9 mouse cellular contexts compared by ENCODE assay signal in the genomic region with DNA sequence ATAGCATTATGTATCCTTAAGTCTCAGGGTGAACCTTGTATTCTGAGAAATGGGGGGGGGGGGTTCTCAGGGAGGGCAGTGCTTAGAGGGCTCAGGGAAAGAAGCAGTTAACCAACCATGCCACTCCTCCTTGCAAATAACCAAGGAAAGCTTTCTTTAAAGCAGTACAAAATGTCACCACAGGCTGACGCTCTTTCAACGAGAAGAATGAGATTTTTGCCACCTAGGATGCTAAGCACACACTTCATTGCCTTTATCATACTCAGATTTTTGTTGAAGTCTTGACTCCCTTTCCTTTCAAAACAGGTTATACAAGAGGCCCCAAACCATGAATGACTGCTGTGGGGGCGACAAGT. TPM values are rescaled to one million over a fixed set of nuclear protein-coding genes. Genes with fewer than 3 reads are reported as not detected.
DNase-seq lines count a peak whose midpoint lies in the region; ATAC-seq and TF ChIP-seq lines count a peak whose summit lies in the region.
"Had no signal": no experiment of that assay in that cellular context is flagged by ENCODE, and none has a peak within 500 bp of the region (broad histone marks: within the 10 kb centered on the region; RNA-seq: fewer than 3 reads in every experiment).

No protein-coding gene starts in this region.

- 6% methylated on average over 3 of the region's 3 CpGs for WGBS in heart, embryonic 16.5 days

- peak overlapping the region; percentile 87 for H3K4me3 ChIP-seq in heart, embryonic 16.5 days (ENCODE audit: low read length)
- H3K4me3 ChIP-seq in cortical plate, adult 2 months (ENCODE audit: insufficient read depth, low read length) = peak overlapping the region; percentile 62
- peak overlapping the region; percentile 77 for H3K4me3 ChIP-seq in myocyte

- ATAC-seq in heart, embryonic 16.5 days (replicated peaks; ENCODE audit: extremely low read depth, insufficient read depth, low FRiP score) = no peak
- no peak for ATAC-seq in monocyte, adult 5-6 weeks (replicated peaks; ENCODE audit: insufficient number of reproducible peaks, low FRiP score, low TSS enrichment, poor library complexity, severe bottlenecking)
- ATAC-seq: Patski had no signal

- no peaks in the 10 kb centered on the region for H3K36me3 ChIP-seq in heart, embryonic 16.5 days (ENCODE audit: control insufficient read depth, insufficient read depth)
- H3K36me3 ChIP-seq in myocyte (ENCODE audit: control insufficient read depth, insufficient read depth) = no peaks in the 10 kb centered on the region

- intact Hi-C loops in heart, postnatal 10 days (cut with DNase I) = loop anchor here (5.0 kb wide), 2 partner anchors 682 to 817 kb away; no protein-coding TSS in a partner anchor

- no peaks in the 10 kb centered on the region for H3K9me3 ChIP-seq in heart, embryonic 16.5 days (replicated peaks; ENCODE audit: control insufficient read depth, low read length)

- no peak overlapping the region for H3ac ChIP-seq in myocyte (ENCODE audit: control insufficient read depth, insufficient read length)

- peak overlapping the region; percentile 78 for H3K9ac ChIP-seq in heart, embryonic 16.5 days (ENCODE audit: low read length)

- peak overlapping the region; percentile 97 for H3K4me2 ChIP-seq in heart, embryonic 16.5 days (ENCODE audit: low read depth, low read length)
- peak overlapping the region; percentile 91 for H3K4me2 ChIP-seq in myocyte (ENCODE audit: low read depth)

- DNase-seq in heart, postnatal 10 days = no peak
- DNase-seq in induced T-regulatory cell, adult 2 months (ENCODE audit: low read depth) = peak; percentile 58
- no peak for DNase-seq in adrenal gland, postnatal 14 days
- DNase-seq in cerebellum, adult 18-20 months = no peak

- H3K27ac ChIP-seq in heart, embryonic 16.5 days (ENCODE audit: low read length) = peak overlapping the region; percentile 10
- peak overlapping the region; percentile 60 for H3K27ac ChIP-seq in cortical plate, adult 2 months (ENCODE audit: insufficient read depth, low read length)

- peaks cover 7% of the 10 kb centered on the region; the same call in 1 of the 2 replicates for H3K4me1 ChIP-seq in heart, embryonic 16.5 days (ENCODE audit: control insufficient read depth, insufficient read depth, low read length)
- no peaks in the 10 kb centered on the region for H3K4me1 ChIP-seq in cortical plate, adult 2 months (ENCODE audit: control insufficient read depth, insufficient read depth, low read length)

- H3K79me2 ChIP-seq in myocyte (ENCODE audit: control insufficient read depth, insufficient read depth) = peaks cover 40% of the 10 kb centered on the region

- no peaks in the 10 kb centered on the region for H3K27me3 ChIP-seq in heart, embryonic 16.5 days (ENCODE audit: control insufficient read depth, insufficient read depth, low read length)
- H3K27me3 ChIP-seq in myocyte (ENCODE audit: control insufficient read depth, insufficient read depth, insufficient read length) = no peaks in the 10 kb centered on the region

- no peak for TF ChIP-seq POLR2A in cortical plate, adult 2 months (IDR thresholded peaks at IDR 0.05; ENCODE audit: extremely low read depth, insufficient read depth, low read length)
- TF ChIP-seq POLR2A in myocyte (IDR thresholded peaks at IDR 0.05; ENCODE audit: insufficient read length, low read depth) = no peak

- TF ChIP-seq CTCF in cortical plate, adult 2 months (IDR thresholded peaks at IDR 0.05; ENCODE audit: extremely low read depth, insufficient read depth, low read length) = peak; percentile 23; the same call in 1 of the 2 replicates

TF ChIP-seq in myocyte, 11 proteins besides CTCF, POLR2A, EP300 and RAD21:
- TF ChIP-seq MYOD1 (IDR thresholded peaks at IDR 0.05; ENCODE audit: control insufficient read depth in 1 of 3, insufficient read length in 2 of 3, low read depth in 2 of 3) = no peak
- no peak for TF ChIP-seq USF1 (IDR thresholded peaks at IDR 0.05; ENCODE audit: low read depth)
- TF ChIP-seq POLR2AphosphoS2 (IDR thresholded peaks at IDR 0.05; ENCODE audit: insufficient read length, low read depth) = no peak

RNA-seq across cellular contexts. Expression of a gene that starts 4.0 kb away (rescaled TPM):
- polyA plus RNA-seq in heart, embryonic 16.5 days (2015; fragmentation: Nextera tagmentation; extraction: Ambion mirVana) = 12.5 and 13.4 TPM in 2 replicates
- 1 to 10 TPM; 5.2 to 5.3 TPM for total RNA-seq in heart, postnatal 10 days (2021)
- 57.2 and 58.4 TPM in 2 replicates for polyA plus RNA-seq in cortical plate, adult 2 months (2012; rRNA removed)
- polyA plus RNA-seq in myocyte (2012; fragmentation: generic; extraction: Trizol) = 13.1 TPM
- total RNA-seq in adrenal gland, postnatal 14 days (2021) = 37.9 and 43.7 TPM in 2 replicates
- total RNA-seq in monocyte, adult 5-6 weeks (2017) = 77.2 to 82.4 TPM (median 80.4 TPM) in 3 replicates
